8 mouse cellular contexts compared by ENCODE assay signal in genomic region chr11:103171286-103171620, GRCm38 (mm10). TPM values are rescaled to one million over a fixed set of nuclear protein-coding genes. Genes with fewer than 3 reads are reported as not detected.
DNase-seq lines count a peak whose midpoint lies in the region; ATAC-seq and TF ChIP-seq lines count a peak whose summit lies in the region.

No protein-coding gene starts in this region.

- H3K27me3 ChIP-seq in kidney, embryonic 15.5 days: peaks cover 48% of the 10 kb centered on the region
- peaks cover 31% of the 10 kb centered on the region for H3K27me3 ChIP-seq in hindbrain, embryonic 14.5 days (ENCODE audit: control insufficient read depth, insufficient read depth, low read length)
- no peaks in the 10 kb centered on the region for H3K27me3 ChIP-seq in midbrain, postnatal 0 days (ENCODE audit: insufficient read depth, low read length)

- DNase-seq in kidney, postnatal 10 days: no peak
- DNase-seq in hindbrain, embryonic 14.5 days (ENCODE audit: low spot score): no peak
- no peak for DNase-seq in midbrain, postnatal 0 days (ENCODE audit: low spot score)
- no peak for DNase-seq in Muller cell, postnatal 12 days (ENCODE audit: inconsistent ontology term)
- no peak for DNase-seq in embryo, embryonic 10.5 days (ENCODE audit: low spot score)

- WGBS in kidney, embryonic 15.5 days: under 1% methylated on average over 23 of the region's 23 CpGs
- WGBS in hindbrain, embryonic 14.5 days: 2% methylated on average over 23 of the region's 23 CpGs
- 4% methylated on average over 19 of the region's 23 CpGs for WGBS in midbrain, postnatal 0 days

- no peak for TF ChIP-seq CTCF in midbrain, postnatal 0 days (IDR thresholded peaks at IDR 0.05)

- peak overlapping the region; percentile 60 for H3K4me3 ChIP-seq in kidney, embryonic 15.5 days (replicated peaks)
- H3K4me3 ChIP-seq in brown adipose tissue, adult 24 weeks (ENCODE audit: insufficient read depth, low read depth, low read length): peak overlapping the region; percentile 75
- H3K4me3 ChIP-seq in hindbrain, embryonic 14.5 days (replicated peaks; ENCODE audit: low read length): peak overlapping the region; percentile 77
- peak overlapping the region; percentile 85 for H3K4me3 ChIP-seq in midbrain, postnatal 0 days (ENCODE audit: low read depth, low read length)

- H3K36me3 ChIP-seq in kidney, embryonic 15.5 days: no peaks in the 10 kb centered on the region
- H3K36me3 ChIP-seq in hindbrain, embryonic 14.5 days (replicated peaks; ENCODE audit: control insufficient read depth, insufficient read depth): no peaks in the 10 kb centered on the region
- no peaks in the 10 kb centered on the region for H3K36me3 ChIP-seq in midbrain, postnatal 0 days (ENCODE audit: insufficient read depth, low read length)

- H3K4me1 ChIP-seq in kidney, embryonic 15.5 days: peaks cover 38% of the 10 kb centered on the region
- peaks cover 7% of the 10 kb centered on the region for H3K4me1 ChIP-seq in brown adipose tissue, adult 24 weeks (ENCODE audit: control insufficient read depth, insufficient read depth, insufficient read length, low read length)
- peaks cover 17% of the 10 kb centered on the region; the same call in 1 of the 2 replicates for H3K4me1 ChIP-seq in hindbrain, embryonic 14.5 days (replicated peaks; ENCODE audit: control insufficient read depth, insufficient read depth, low read length)
- peaks cover 30% of the 10 kb centered on the region for H3K4me1 ChIP-seq in midbrain, postnatal 0 days (ENCODE audit: insufficient read depth, low read length)

- H3K9ac ChIP-seq in kidney, embryonic 15.5 days: peak overlapping the region; percentile 64
- peak overlapping the region; percentile 82 for H3K9ac ChIP-seq in hindbrain, embryonic 14.5 days
- peak overlapping the region; percentile 89 for H3K9ac ChIP-seq in midbrain, postnatal 0 days (replicated peaks; ENCODE audit: low read length, poor library complexity, severe bottlenecking)

- no peak overlapping the region for H3K27ac ChIP-seq in kidney, embryonic 15.5 days
- H3K27ac ChIP-seq in brown adipose tissue, adult 24 weeks (replicated peaks; ENCODE audit: low read depth, low read length): peak overlapping the region; percentile 71
- peak overlapping the region; percentile 62; the same call in 1 of the 2 replicates for H3K27ac ChIP-seq in hindbrain, embryonic 14.5 days
- peak overlapping the region; percentile 74; the same call in 1 of the 2 replicates for H3K27ac ChIP-seq in midbrain, postnatal 0 days (ENCODE audit: low read depth, low read length)

- no peaks in the 10 kb centered on the region for H3K9me3 ChIP-seq in kidney, embryonic 15.5 days (replicated peaks)
- H3K9me3 ChIP-seq in hindbrain, embryonic 14.5 days (ENCODE audit: control insufficient read depth, low read length): no peaks in the 10 kb centered on the region
- H3K9me3 ChIP-seq in midbrain, postnatal 0 days (ENCODE audit: low read length): no peaks in the 10 kb centered on the region

- peak overlapping the region; percentile 95 for H3K4me2 ChIP-seq in kidney, embryonic 15.5 days
- H3K4me2 ChIP-seq in hindbrain, embryonic 14.5 days (replicated peaks): peak overlapping the region; percentile 92
- peak overlapping the region; percentile 89 for H3K4me2 ChIP-seq in midbrain, postnatal 0 days (ENCODE audit: low read depth, low read length, poor library complexity, severe bottlenecking)

- no peak for ATAC-seq in kidney, embryonic 15.5 days (replicated peaks; ENCODE audit: low FRiP score)
- no peak for ATAC-seq in hindbrain, embryonic 14.5 days (ENCODE audit: low FRiP score)
- ATAC-seq in midbrain, postnatal 0 days (ENCODE audit: low FRiP score): no peak
- ATAC-seq in granulocyte monocyte progenitor cell, adult 5-6 weeks (replicated peaks; ENCODE audit: poor library complexity, severe bottlenecking): no peak

RNA-seq across cellular contexts. Expression of gene Fmnl1, which starts 0.3 kb away (rescaled TPM):
- polyA plus RNA-seq in kidney, embryonic 15.5 days (2015; fragmentation: Nextera tagmentation; extraction: Ambion mirVana): 2.2 and 3.8 TPM in 2 replicates
- polyA plus RNA-seq in brown adipose tissue, adult 24 weeks (2012; ENCODE audit: insufficient read depth, insufficient read length, missing spikeins): 2.8 and 3.8 TPM in 2 replicates
- 6.1 and 8.0 TPM in 2 replicates for polyA plus RNA-seq in hindbrain, embryonic 14.5 days (2014; fragmentation: Nextera tagmentation; extraction: Ambion mirVana)
- total RNA-seq in midbrain, postnatal 0 days (2014; rRNA removed): 12.0 and 14.3 TPM in 2 replicates
- 7.3 and 9.5 TPM in 2 replicates for polyA plus RNA-seq in midbrain, postnatal 0 days (2015; fragmentation: Nextera tagmentation; extraction: Ambion mirVana)
- 58.4 and 94.0 TPM in 2 replicates for total RNA-seq in granulocyte monocyte progenitor cell, adult 5-6 weeks (2014; fragmentation: Nextera tagmentation)
- 21.3 and 31.0 TPM in 2 replicates for total RNA-seq in granulocyte monocyte progenitor cell, adult 5-6 weeks (2017)

RNA-seq across cellular contexts. Expression of gene 1700023F06Rik, which starts 37.1 kb away (rescaled TPM):
- 0.19 and 0.42 TPM in 2 replicates for polyA plus RNA-seq in kidney, embryonic 15.5 days (2015; fragmentation: Nextera tagmentation; extraction: Ambion mirVana)
- polyA plus RNA-seq in brown adipose tissue, adult 24 weeks (2012; ENCODE audit: insufficient read depth, insufficient read length, missing spikeins): not detected in 2 replicates
- 1.9 TPM in 2 replicates for polyA plus RNA-seq in hindbrain, embryonic 14.5 days (2014; fragmentation: Nextera tagmentation; extraction: Ambion mirVana)
- 0.61 TPM in 1 of 2 replicates, not detected in the other for total RNA-seq in midbrain, postnatal 0 days (2014; rRNA removed)
- polyA plus RNA-seq in midbrain, postnatal 0 days (2015; fragmentation: Nextera tagmentation; extraction: Ambion mirVana): 4.3 and 4.9 TPM in 2 replicates
- total RNA-seq in granulocyte monocyte progenitor cell, adult 5-6 weeks (2014; fragmentation: Nextera tagmentation): not detected in 2 replicates
- not detected in 2 replicates for total RNA-seq in granulocyte monocyte progenitor cell, adult 5-6 weeks (2017)

RNA-seq across cellular contexts. Expression of gene Hexim2, which starts 39.0 kb away (rescaled TPM):
- 9.2 and 10.7 TPM in 2 replicates for polyA plus RNA-seq in kidney, embryonic 15.5 days (2015; fragmentation: Nextera tagmentation; extraction: Ambion mirVana)
- polyA plus RNA-seq in brown adipose tissue, adult 24 weeks (2012; ENCODE audit: insufficient read depth, insufficient read length, missing spikeins): 3.2 and 4.2 TPM in 2 replicates
- 20.9 and 24.2 TPM in 2 replicates for polyA plus RNA-seq in hindbrain, embryonic 14.5 days (2014; fragmentation: Nextera tagmentation; extraction: Ambion mirVana)
- 46.3 and 57.8 TPM in 2 replicates for total RNA-seq in midbrain, postnatal 0 days (2014; rRNA removed)
- 38.0 and 40.5 TPM in 2 replicates for polyA plus RNA-seq in midbrain, postnatal 0 days (2015; fragmentation: Nextera tagmentation; extraction: Ambion mirVana)
- total RNA-seq in granulocyte monocyte progenitor cell, adult 5-6 weeks (2014; fragmentation: Nextera tagmentation): 2.6 and 6.4 TPM in 2 replicates
- total RNA-seq in granulocyte monocyte progenitor cell, adult 5-6 weeks (2017): 1.3 and 3.4 TPM in 2 replicates

RNA-seq across cellular contexts. Expression of gene Spata32, which starts 47.0 kb away (rescaled TPM):
- not detected in 2 replicates for polyA plus RNA-seq in kidney, embryonic 15.5 days (2015; fragmentation: Nextera tagmentation; extraction: Ambion mirVana)
- not detected in 2 replicates for polyA plus RNA-seq in brown adipose tissue, adult 24 weeks (2012; ENCODE audit: insufficient read depth, insufficient read length, missing spikeins)
- polyA plus RNA-seq in hindbrain, embryonic 14.5 days (2014; fragmentation: Nextera tagmentation; extraction: Ambion mirVana): 0.29 and 0.31 TPM in 2 replicates
- 1.4 and 1.9 TPM in 2 replicates for total RNA-seq in midbrain, postnatal 0 days (2014; rRNA removed)
- 1.2 and 1.5 TPM in 2 replicates for polyA plus RNA-seq in midbrain, postnatal 0 days (2015; fragmentation: Nextera tagmentation; extraction: Ambion mirVana)
- total RNA-seq in granulocyte monocyte progenitor cell, adult 5-6 weeks (2014; fragmentation: Nextera tagmentation): 1.4 TPM in 1 of 2 replicates, not detected in the other
- not detected in 2 replicates for total RNA-seq in granulocyte monocyte progenitor cell, adult 5-6 weeks (2017)

RNA-seq across cellular contexts. Expression of gene Hexim1, which starts 55.2 kb away (rescaled TPM):
- 5.0 and 5.5 TPM in 2 replicates for polyA plus RNA-seq in kidney, embryonic 15.5 days (2015; fragmentation: Nextera tagmentation; extraction: Ambion mirVana)
- polyA plus RNA-seq in brown adipose tissue, adult 24 weeks (2012; ENCODE audit: insufficient read depth, insufficient read length, missing spikeins): 36.0 and 40.8 TPM in 2 replicates
- polyA plus RNA-seq in hindbrain, embryonic 14.5 days (2014; fragmentation: Nextera tagmentation; extraction: Ambion mirVana): 5.3 and 5.6 TPM in 2 replicates
- 15.5 and 19.1 TPM in 2 replicates for total RNA-seq in midbrain, postnatal 0 days (2014; rRNA removed)
- polyA plus RNA-seq in midbrain, postnatal 0 days (2015; fragmentation: Nextera tagmentation; extraction: Ambion mirVana): 3.2 and 4.5 TPM in 2 replicates
- 9.7 and 13.5 TPM in 2 replicates for total RNA-seq in granulocyte monocyte progenitor cell, adult 5-6 weeks (2014; fragmentation: Nextera tagmentation)
- 28.7 and 31.0 TPM in 2 replicates for total RNA-seq in granulocyte monocyte progenitor cell, adult 5-6 weeks (2017)
